Mouse (Mus musculus) limb, embryonic 14.5 days (tissue): ENCODE results near the gene Csrnp1. TPM values are rescaled to one million over a fixed set of nuclear protein-coding genes. Genes with fewer than 3 reads are reported as not detected.
A peak's percentile ranks its signal among the peaks of the same experiment; 100 is the strongest.

Source experiments
- ATAC-seq: fragments of 200-750 bp; cut with Nextera tagmentation; 2 replicates; pipeline ENCODE4 v1.8.0; 2017; ENCODE audit warnings: low read depth, moderate number of reproducible peaks, moderate TSS enrichment; ENCODE audit not compliant: low FRiP score
- DNase-seq: peaks from one replicate; pipeline ENCODE4 v3.0.0-alpha.2; 2015; ENCODE audit warnings: low spot score
- H3K27ac ChIP-seq: fragments of 300-500 bp; sonication (generic); replicated peaks from 2 replicates; pipeline ENCODE4 v1.5.1; 2014; ENCODE audit warnings: low read depth, mild to moderate bottlenecking, low read length, moderate library complexity, mixed read lengths
- H3K27me3 ChIP-seq: fragments of 300-500 bp; sonication (generic); 2 replicates; pipeline ENCODE4 v1.6.1; 2014; ENCODE audit warnings: low read length, mixed read lengths; ENCODE audit not compliant: control insufficient read depth, insufficient read depth
- H3K36me3 ChIP-seq: fragments of 300-500 bp; sonication (generic); 2 replicates; pipeline ENCODE4 v1.6.1; 2014; ENCODE audit warnings: mild to moderate bottlenecking, low read length, moderate library complexity, mixed read lengths; ENCODE audit not compliant: control insufficient read depth, insufficient read depth
- H3K4me1 ChIP-seq: fragments of 300-500 bp; sonication (generic); 2 replicates; pipeline ENCODE4 v1.6.1; 2014; ENCODE audit warnings: antibody characterized with exemption, low read length, mixed read lengths; ENCODE audit not compliant: control insufficient read depth, insufficient read depth
- H3K4me2 ChIP-seq: fragments of 300-500 bp; sonication (generic); replicated peaks from 2 replicates; pipeline ENCODE4 v1.6.1; 2014; ENCODE audit warnings: low read depth, mild to moderate bottlenecking, low read length, moderate library complexity; ENCODE audit not compliant: severe bottlenecking
- H3K4me3 ChIP-seq: fragments of 300-500 bp; sonication (generic); replicated peaks from 2 replicates; pipeline ENCODE4 v1.5.1; 2014; ENCODE audit warnings: low read length
- H3K9ac ChIP-seq: fragments of 300-500 bp; sonication (generic); 2 replicates; pipeline ENCODE4 v1.6.1; 2014; ENCODE audit warnings: mild to moderate bottlenecking, low read depth, low read length, moderate library complexity; ENCODE audit not compliant: severe bottlenecking
- H3K9me3 ChIP-seq: fragments of 300-500 bp; sonication (generic); 2 replicates; pipeline ENCODE4 v1.6.1; 2016; ENCODE audit warnings: low read length; ENCODE audit not compliant: control insufficient read depth
- POLR2A ChIP-seq: fragments of 200-500 bp; IDR thresholded peaks from 2 replicates; pipeline ENCODE4 v1.8.0; 2012; ENCODE audit warnings: inconsistent platforms, mild to moderate bottlenecking, moderate library complexity, borderline replicate concordance; ENCODE audit not compliant: insufficient read depth, insufficient read length; ENCODE audit errors: extremely low read depth
- WGBS: fragments of 180-500 bp; shearing (Covaris S2); extraction: QIAGEN DNeasy Blood & Tissue Kit; methylation state at CpG from one replicate; pipeline ENCODE4 v1.1.7; 2014; 5-methylcytosine and 5-hydroxymethylcytosine counted together
- polyA plus RNA-seq, 2 experiments: library from polyadenylated mRNA; depleted of rRNA in 1 of 2; stranded (reverse) in 1 of 2; unstranded in 1 of 2; fragments of >200 nt; fragmentation: Nextera tagmentation in 1 of 2; extraction: Ambion mirVana in 1 of 2; gene quantifications; 2 replicates each; pipeline versions ENCODE4 v1.2.1 to v1.2.3; 2012 to 2014

The Csrnp1 gene
- polyA plus RNA-seq, 2 experiments: 2.8 to 12.8 TPM

GRCm38 (mm10) chr9:119977557-119978060, 6.8 kb downstream of the Csrnp1 start:
- DNase-seq (no peak), ATAC-seq (no peak)
- H3K9ac ChIP-seq: 0 out of 2 replicates have a peak overlapping the region, but pooled peaks have one; percentile 2
- TF ChIP-seq POLR2A: no peak
- no peaks in the 10 kb centered on the region for H3K9me3 ChIP-seq
- no peaks in the 10 kb centered on the region for H3K27me3 ChIP-seq
- H3K4me3 ChIP-seq: no peak overlapping the region
- no peak overlapping the region; the same call in 1 of the 2 replicates for H3K4me2 ChIP-seq
- peaks cover 51% of the 10 kb centered on the region for H3K4me1 ChIP-seq
- WGBS: 23% methylated on average over 2 of the region's 5 CpGs
- peaks cover 23% of the 10 kb centered on the region for H3K36me3 ChIP-seq
- H3K27ac ChIP-seq: peak overlapping the region; percentile 26; the same call in 1 of the 2 replicates

- Histone ChIP-seq H3K4me2 (no peak overlapping the region), H3K27me3 (no peaks in the 10 kb centered on the region), H3K36me3 (peaks cover 30% of the 10 kb centered on the region), H3K27ac (no peak overlapping the region), H3K4me3 (no peak overlapping the region), H3K9ac (0 out of 2 replicates have a peak overlapping the region, but pooled peaks have one; percentile 2), H3K9me3 (no peaks in the 10 kb centered on the region), H3K4me1 (peaks cover 44% of the 10 kb centered on the region)
- no peak for TF ChIP-seq POLR2A
- ATAC-seq (no peak), DNase-seq (no peak)
- WGBS: 31% methylated on average over 16 of the region's 17 CpGs
These were observed 7.5 kb downstream of the Csrnp1 start for GRCm38 (mm10) chr9:119976704-119977556.

GRCm38 (mm10) chr9:119975286-119975685, 9.2 kb downstream of the Csrnp1 start:
- no peak overlapping the region for H3K27ac ChIP-seq
- H3K9me3 ChIP-seq: no peaks in the 10 kb centered on the region
- no peak for TF ChIP-seq POLR2A
- no peak overlapping the region for H3K4me3 ChIP-seq
- WGBS: 91% methylated on average over 4 of the region's 4 CpGs
- H3K9ac ChIP-seq: no peak overlapping the region
- peaks cover 37% of the 10 kb centered on the region for H3K36me3 ChIP-seq
- ATAC-seq (no peak), DNase-seq (no peak)
- no peaks in the 10 kb centered on the region for H3K27me3 ChIP-seq
- no peak overlapping the region for H3K4me2 ChIP-seq
- peaks cover 40% of the 10 kb centered on the region for H3K4me1 ChIP-seq

GRCm38 (mm10) chr9:119974609-119975008, 9.8 kb downstream of the Csrnp1 start:
- ATAC-seq (no peak), DNase-seq (no peak)
- Histone ChIP-seq H3K36me3 (peaks cover 40% of the 10 kb centered on the region), H3K27me3 (no peaks in the 10 kb centered on the region), H3K4me1 (peaks cover 44% of the 10 kb centered on the region), H3K27ac (no peak overlapping the region), H3K4me3 (no peak overlapping the region), H3K9ac (no peak overlapping the region), H3K9me3 (no peaks in the 10 kb centered on the region), H3K4me2 (no peak overlapping the region)
- 79% methylated on average over 5 of the region's 5 CpGs for WGBS
- no peak for TF ChIP-seq POLR2A

- WGBS: 88% methylated on average over 27 of the region's 27 CpGs
- Histone ChIP-seq H3K4me1 (peaks cover 43% of the 10 kb centered on the region), H3K4me2 (no peak overlapping the region), H3K36me3 (peaks cover 40% of the 10 kb centered on the region), H3K27me3 (no peaks in the 10 kb centered on the region), H3K4me3 (no peak overlapping the region), H3K27ac (no peak overlapping the region), H3K9me3 (no peaks in the 10 kb centered on the region), H3K9ac (no peak overlapping the region)
- ATAC-seq (no peak), DNase-seq (no peak)
- TF ChIP-seq POLR2A: no peak
These were observed 10.5 kb downstream of the Csrnp1 start for GRCm38 (mm10) chr9:119973869-119974520.
